Mouse (Mus musculus): Measurements from ENCODE around the gene Hoxa11. TPM values are rescaled to one million over a fixed set of nuclear protein-coding genes. Genes with fewer than 3 reads are reported as not detected.

The Hoxa11 gene
- polyA plus RNA-seq, 1 experiment from 2014 or later: not detected

DNA sequence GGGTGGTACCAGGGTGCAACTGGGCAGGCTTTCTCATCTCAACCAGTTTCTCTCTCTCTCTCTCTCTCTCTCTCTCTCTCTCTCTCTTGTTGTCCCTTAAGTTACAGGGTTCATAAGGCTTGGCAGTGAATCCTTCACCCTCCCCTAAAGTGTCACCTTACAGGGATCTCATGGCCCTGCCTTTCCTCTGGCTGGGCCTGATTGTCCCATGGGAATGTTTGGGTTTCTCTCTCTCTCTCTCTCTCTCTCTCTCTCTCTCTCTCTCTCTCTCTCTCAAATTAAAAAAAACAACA is 38.0 kb downstream of the Hoxa11 start:
- no peak overlapping the region for H3K4me2 ChIP-seq (ENCODE audit: low read length)
- peaks cover 99% of the 10 kb centered on the region for H3K27me3 ChIP-seq (ENCODE audit: control insufficient read depth, insufficient read depth, low read length)
- no peaks in the 10 kb centered on the region for H3K36me3 ChIP-seq (ENCODE audit: control insufficient read depth, insufficient read depth, low read length)
- H3K4me3 ChIP-seq (replicated peaks; ENCODE audit: low read depth, low read length): no peak overlapping the region
- H3K9ac ChIP-seq (replicated peaks; ENCODE audit: low read length): no peak overlapping the region
- no peaks in the 10 kb centered on the region for H3K9me3 ChIP-seq (ENCODE audit: control insufficient read depth, low read length)
- no peak overlapping the region for H3K27ac ChIP-seq (replicated peaks; ENCODE audit: low read depth, low read length)
- DNase-seq (no peak), ATAC-seq (ENCODE audit: low FRiP score, low TSS enrichment) (no peak)
- H3K4me1 ChIP-seq (ENCODE audit: control insufficient read depth, insufficient read depth, low read length): no peaks in the 10 kb centered on the region

DNA sequence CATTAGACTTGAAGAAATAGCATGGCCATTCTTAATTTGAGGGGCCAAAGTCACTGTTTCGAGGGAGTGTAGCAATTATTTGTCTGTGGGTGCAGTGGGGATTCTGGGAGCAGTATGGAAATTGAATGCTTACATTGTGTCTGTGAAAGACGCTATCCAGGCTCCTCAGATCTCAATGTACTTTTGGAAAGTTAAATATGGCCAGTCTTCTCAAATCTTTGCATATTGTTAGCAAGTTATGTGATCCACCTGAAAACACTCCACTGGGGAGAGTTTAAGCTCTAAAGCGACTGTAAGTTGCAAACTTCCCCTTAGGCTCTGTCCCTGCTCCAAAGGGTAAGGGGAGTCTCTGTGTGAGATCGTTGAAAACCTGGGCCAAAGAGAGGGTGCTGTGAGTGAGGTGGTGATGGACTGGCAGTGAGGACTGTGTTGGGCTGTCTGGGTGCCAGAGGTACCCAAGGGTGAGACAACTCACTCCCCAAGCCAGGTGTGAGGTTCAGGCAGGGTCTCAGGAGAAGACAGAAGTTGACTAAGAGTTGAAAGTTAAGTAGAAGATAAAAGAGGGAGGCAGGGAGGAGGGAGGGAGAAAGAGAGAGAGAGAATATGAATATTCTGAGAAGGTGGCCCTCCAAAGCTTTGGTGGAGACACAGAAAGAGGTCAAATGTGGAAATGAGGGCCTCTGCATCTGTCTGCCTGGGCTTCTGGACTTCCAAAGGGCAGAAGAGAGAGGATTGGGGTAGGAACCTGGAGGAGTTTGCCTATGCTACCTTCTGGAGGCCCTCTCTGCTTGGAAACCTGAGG is 38.5 kb downstream of the Hoxa11 start:
- peaks cover 99% of the 10 kb centered on the region for H3K27me3 ChIP-seq (ENCODE audit: control insufficient read depth, insufficient read depth, low read length)
- ATAC-seq (ENCODE audit: low FRiP score, low TSS enrichment): no peak
- H3K9ac ChIP-seq (replicated peaks; ENCODE audit: low read length): no peak overlapping the region
- no peaks in the 10 kb centered on the region for H3K4me1 ChIP-seq (ENCODE audit: control insufficient read depth, insufficient read depth, low read length)
- WGBS: 2% methylated on average over 4 of the region's 4 CpGs
- H3K9me3 ChIP-seq (ENCODE audit: control insufficient read depth, low read length): no peaks in the 10 kb centered on the region
- no peaks in the 10 kb centered on the region for H3K36me3 ChIP-seq (ENCODE audit: control insufficient read depth, insufficient read depth, low read length)
- H3K27ac ChIP-seq (replicated peaks; ENCODE audit: low read depth, low read length): no peak overlapping the region
- H3K4me3 ChIP-seq (replicated peaks; ENCODE audit: low read depth, low read length): no peak overlapping the region
- no peak overlapping the region for H3K4me2 ChIP-seq (ENCODE audit: low read length)
- DNase-seq: no peak

DNA sequence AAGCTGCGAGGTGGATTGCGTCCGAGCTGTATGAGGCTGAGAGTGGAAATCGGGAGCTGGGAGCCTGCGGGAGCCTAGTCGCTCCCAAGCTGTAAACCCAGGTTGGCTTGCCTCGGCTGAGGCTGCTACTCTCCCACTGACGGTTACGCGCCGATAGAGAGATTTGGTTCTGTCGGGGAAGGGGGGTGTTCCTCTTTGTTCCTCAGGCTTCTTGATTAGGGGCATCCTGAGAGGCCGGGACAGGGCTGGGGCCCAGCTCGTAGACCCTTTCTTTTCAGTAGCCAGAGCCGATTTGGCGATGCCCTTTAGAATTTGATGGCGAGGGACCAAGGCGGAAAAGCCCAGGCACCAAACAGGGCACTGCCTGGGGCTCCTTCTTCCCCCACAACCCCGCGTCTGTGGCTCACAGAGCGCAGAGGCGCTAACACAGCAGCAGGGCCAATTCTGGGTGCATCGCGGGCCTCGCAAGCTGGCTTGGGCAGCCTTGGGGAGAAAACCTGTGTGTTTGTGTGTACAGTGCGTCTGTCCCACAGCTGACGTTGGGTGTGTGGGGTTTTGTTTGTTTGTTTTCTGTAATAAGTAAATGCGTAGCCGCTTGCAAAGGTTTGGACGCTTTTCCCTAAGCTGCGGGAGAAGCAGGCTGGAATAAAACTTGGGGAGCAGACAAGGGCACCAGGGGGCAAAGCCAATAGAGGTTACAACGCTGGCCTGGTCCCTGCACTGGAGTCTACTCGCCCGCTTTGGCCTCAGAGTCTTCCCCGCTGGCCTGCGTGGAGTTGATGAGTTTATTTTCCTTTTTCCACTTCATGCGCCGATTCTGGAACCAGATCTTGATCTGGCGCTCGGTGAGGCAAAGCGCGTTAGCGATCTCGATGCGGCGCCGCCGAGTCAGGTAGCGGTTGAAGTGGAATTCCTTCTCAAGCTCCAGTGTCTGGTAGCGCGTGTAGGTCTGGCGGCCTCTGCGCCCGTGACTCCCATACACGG is 39.7 kb downstream of the Hoxa11 start:
- no peak for DNase-seq
- Histone ChIP-seq H3K36me3 (ENCODE audit: control insufficient read depth, insufficient read depth, low read length) (no peaks in the 10 kb centered on the region), H3K4me3 (replicated peaks; ENCODE audit: low read depth, low read length) (no peak overlapping the region), H3K4me1 (ENCODE audit: control insufficient read depth, insufficient read depth, low read length) (no peaks in the 10 kb centered on the region), H3K4me2 (ENCODE audit: low read length) (no peak overlapping the region), H3K27ac (replicated peaks; ENCODE audit: low read depth, low read length) (no peak overlapping the region), H3K9me3 (ENCODE audit: control insufficient read depth, low read length) (no peaks in the 10 kb centered on the region), H3K27me3 (ENCODE audit: control insufficient read depth, insufficient read depth, low read length) (peaks cover 99% of the 10 kb centered on the region), H3K9ac (replicated peaks; ENCODE audit: low read length) (no peak overlapping the region)
- under 1% methylated on average over 55 of the region's 55 CpGs for WGBS
- ATAC-seq (ENCODE audit: low FRiP score, low TSS enrichment): no peak

DNA sequence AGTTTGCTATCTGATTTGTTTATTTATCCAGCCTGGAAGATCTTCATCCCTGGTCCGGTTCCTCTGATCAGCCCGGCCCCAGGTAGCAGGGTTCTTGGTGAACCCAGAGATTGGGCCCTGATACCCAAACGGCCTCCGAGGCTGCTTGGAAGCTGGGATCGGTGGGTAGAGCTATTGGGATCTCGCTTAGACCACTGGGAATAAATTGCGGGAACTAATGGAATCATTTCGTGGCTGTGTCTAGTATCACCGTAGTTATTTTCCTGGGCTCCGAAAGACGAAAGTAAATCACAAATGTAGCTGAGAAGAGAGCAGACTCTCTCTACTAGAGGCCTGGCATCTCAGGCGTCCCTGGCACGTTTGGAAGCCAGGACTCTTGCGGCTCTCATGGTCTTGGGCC is 40.4 kb downstream of the Hoxa11 start:
- H3K9me3 ChIP-seq (ENCODE audit: control insufficient read depth, low read length): no peaks in the 10 kb centered on the region
- H3K9ac ChIP-seq (replicated peaks; ENCODE audit: low read length): no peak overlapping the region
- DNase-seq (no peak), ATAC-seq (ENCODE audit: low FRiP score, low TSS enrichment) (no peak)
- no peaks in the 10 kb centered on the region for H3K36me3 ChIP-seq (ENCODE audit: control insufficient read depth, insufficient read depth, low read length)
- H3K27me3 ChIP-seq (ENCODE audit: control insufficient read depth, insufficient read depth, low read length): peaks cover 100% of the 10 kb centered on the region
- H3K27ac ChIP-seq (replicated peaks; ENCODE audit: low read depth, low read length): no peak overlapping the region
- WGBS: 5% methylated on average over 14 of the region's 14 CpGs
- H3K4me2 ChIP-seq (ENCODE audit: low read length): no peak overlapping the region
- H3K4me1 ChIP-seq (ENCODE audit: control insufficient read depth, insufficient read depth, low read length): no peaks in the 10 kb centered on the region
- H3K4me3 ChIP-seq (replicated peaks; ENCODE audit: low read depth, low read length): no peak overlapping the region

DNA sequence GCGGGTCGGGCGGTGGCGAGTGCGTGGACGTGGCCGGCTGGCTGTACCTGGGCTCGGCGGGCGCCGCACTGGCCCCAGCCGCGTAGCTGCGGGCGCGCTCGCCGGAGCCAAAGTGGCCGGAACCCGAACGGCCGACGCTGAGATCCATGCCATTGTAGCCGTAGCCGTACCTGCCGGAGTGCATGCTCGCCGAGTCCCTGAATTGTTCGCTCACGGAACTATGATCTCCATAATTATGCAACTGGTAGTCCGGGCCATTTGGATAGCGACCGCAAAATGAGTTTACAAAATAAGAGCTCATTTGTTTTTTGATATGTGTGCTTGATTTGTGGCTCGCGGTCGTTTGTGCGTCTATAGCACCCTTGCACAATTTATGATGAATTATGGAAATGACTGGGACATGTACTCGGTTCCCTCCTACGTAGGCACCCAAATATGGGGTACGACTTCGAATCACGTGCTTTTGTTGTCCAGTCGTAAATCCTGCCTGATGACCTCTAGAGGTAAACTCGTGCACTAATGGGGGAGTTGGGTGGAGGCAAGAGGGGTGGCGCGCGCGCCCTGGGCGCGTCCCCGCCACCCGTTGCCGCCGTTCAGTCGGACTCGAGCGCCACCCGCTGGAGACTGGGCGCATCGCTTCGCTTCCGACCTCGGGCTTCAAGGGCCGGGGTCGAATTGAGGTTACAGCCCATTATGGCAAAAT is 41.4 kb downstream of the Hoxa11 start, which contains the start of gene Hoxa5:
Gene Hoxa5, minus strand, starts transcription at position 538 of the 703 bp plus-strand sequence.
- Histone ChIP-seq H3K4me1 (ENCODE audit: control insufficient read depth, insufficient read depth, low read length) (no peaks in the 10 kb centered on the region), H3K27ac (replicated peaks; ENCODE audit: low read depth, low read length) (no peak within 1 kb of the TSS), H3K36me3 (ENCODE audit: control insufficient read depth, insufficient read depth, low read length) (no peaks in the 10 kb centered on the region), H3K27me3 (ENCODE audit: control insufficient read depth, insufficient read depth, low read length) (peaks cover 100% of the 10 kb centered on the region), H3K9ac (replicated peaks; ENCODE audit: low read length) (no peak within 1 kb of the TSS), H3K4me3 (replicated peaks; ENCODE audit: low read depth, low read length) (no peak within 1 kb of the TSS), H3K9me3 (ENCODE audit: control insufficient read depth, low read length) (no peaks in the 10 kb centered on the region), H3K4me2 (ENCODE audit: low read length) (peak within 1 kb of the TSS; percentile 29)
- no peak for ATAC-seq (ENCODE audit: low FRiP score, low TSS enrichment)
- WGBS: under 1% methylated on average over 65 of the region's 65 CpGs
- no peak for DNase-seq

DNA sequence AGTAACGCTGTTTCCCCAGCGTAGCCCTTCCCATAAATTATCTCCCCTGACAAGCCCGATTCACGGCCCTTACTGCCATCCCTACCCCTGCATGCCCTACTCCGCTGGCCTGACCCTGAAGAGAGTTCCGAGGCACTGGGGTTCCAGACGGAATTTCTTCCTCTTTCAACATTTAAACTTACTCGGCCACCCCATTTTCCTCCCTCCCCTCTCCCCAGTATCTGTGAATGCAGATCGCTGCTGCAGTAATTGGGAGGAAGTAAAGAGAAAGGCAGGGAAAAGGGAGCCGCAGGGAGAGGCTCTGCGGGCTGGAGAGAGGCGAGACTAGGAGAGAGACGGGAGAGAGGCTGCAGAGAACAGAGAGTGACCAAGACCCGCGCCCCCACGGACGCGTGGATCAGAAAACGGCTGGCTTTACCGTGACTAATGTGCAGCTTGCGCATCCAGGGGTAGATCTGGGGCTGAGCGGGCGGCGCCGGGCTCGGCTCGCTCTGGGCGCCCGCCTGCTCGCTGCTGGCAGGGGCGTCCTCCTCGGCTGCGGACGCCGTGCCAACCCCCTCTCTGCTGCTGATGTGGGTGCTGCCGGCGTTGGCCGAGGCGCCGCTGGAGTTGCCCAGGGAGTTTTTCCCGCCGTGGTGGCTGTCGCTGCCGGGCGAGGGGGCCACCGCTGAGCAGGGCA is 42.1 kb downstream of the Hoxa11 start:
- Histone ChIP-seq H3K4me1 (ENCODE audit: control insufficient read depth, insufficient read depth, low read length) (no peaks in the 10 kb centered on the region), H3K9me3 (ENCODE audit: control insufficient read depth, low read length) (no peaks in the 10 kb centered on the region), H3K9ac (replicated peaks; ENCODE audit: low read length) (no peak overlapping the region), H3K4me2 (ENCODE audit: low read length) (peak overlapping the region; percentile 29), H3K36me3 (ENCODE audit: control insufficient read depth, insufficient read depth, low read length) (no peaks in the 10 kb centered on the region), H3K27ac (replicated peaks; ENCODE audit: low read depth, low read length) (no peak overlapping the region), H3K4me3 (replicated peaks; ENCODE audit: low read depth, low read length) (no peak overlapping the region), H3K27me3 (ENCODE audit: control insufficient read depth, insufficient read depth, low read length) (peaks cover 100% of the 10 kb centered on the region)
- 1% methylated on average over 46 of the region's 46 CpGs for WGBS
- no peak for DNase-seq
- no peak for ATAC-seq (ENCODE audit: low FRiP score, low TSS enrichment)

DNA sequence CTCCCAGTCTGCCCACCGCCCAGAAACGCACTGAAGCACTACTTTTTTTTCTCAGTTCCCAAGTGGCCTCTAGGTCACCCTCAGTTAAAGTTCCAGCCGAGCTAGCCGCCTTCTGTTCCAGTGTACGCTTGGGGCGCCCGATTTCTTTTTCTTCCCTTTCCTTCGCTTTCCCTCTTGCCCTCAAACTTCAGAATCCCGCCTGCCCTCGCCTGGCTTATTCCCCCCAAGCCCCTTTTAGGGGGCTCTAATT is 42.6 kb downstream of the Hoxa11 start:
- H3K27ac ChIP-seq (replicated peaks; ENCODE audit: low read depth, low read length): no peak overlapping the region
- H3K9me3 ChIP-seq (ENCODE audit: control insufficient read depth, low read length): no peaks in the 10 kb centered on the region
- no peak overlapping the region for H3K9ac ChIP-seq (replicated peaks; ENCODE audit: low read length)
- ATAC-seq (ENCODE audit: low FRiP score, low TSS enrichment) (no peak), DNase-seq (no peak)
- no peak overlapping the region for H3K4me2 ChIP-seq (ENCODE audit: low read length)
- H3K4me1 ChIP-seq (ENCODE audit: control insufficient read depth, insufficient read depth, low read length): no peaks in the 10 kb centered on the region
- H3K4me3 ChIP-seq (replicated peaks; ENCODE audit: low read depth, low read length): no peak overlapping the region
- no peaks in the 10 kb centered on the region for H3K36me3 ChIP-seq (ENCODE audit: control insufficient read depth, insufficient read depth, low read length)
- peaks cover 100% of the 10 kb centered on the region for H3K27me3 ChIP-seq (ENCODE audit: control insufficient read depth, insufficient read depth, low read length)
- under 1% methylated on average over 10 of the region's 10 CpGs for WGBS

DNA sequence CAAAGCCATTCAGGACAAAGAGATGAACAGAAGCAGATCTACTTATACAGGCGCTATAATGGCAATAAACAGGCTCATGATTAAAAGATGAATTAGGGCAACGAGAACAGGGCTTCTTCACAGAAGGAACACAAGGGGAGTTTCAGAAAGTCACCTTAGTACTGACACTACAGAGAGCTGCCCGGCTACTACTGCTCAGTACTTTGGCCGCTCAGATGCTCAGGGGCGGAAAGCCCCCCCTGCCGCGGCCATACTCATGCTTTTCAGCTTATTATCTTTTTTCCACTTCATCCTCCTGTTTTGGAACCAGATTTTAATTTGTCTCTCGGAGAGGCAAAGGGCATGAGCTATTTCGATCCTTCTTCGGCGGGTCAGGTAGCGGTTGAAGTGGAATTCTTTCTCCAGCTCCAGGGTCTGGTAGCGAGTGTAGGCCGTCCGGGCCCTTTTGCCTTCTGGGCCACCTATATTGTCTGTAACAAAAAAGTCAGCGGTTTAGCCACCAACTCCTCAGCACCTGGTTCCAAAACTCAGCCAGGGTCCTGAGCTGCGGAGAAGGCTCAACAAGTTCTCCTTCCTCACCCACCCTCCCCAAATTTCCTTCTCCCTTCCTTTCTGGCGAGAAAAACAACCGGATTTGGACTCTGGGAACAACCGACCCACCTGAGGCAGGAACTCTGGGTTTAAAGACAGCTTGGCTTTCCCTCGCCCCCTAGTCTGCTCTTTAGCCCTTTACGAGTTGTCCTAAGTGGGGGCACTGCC is 43.1 kb downstream of the Hoxa11 start:
- H3K4me1 ChIP-seq (ENCODE audit: control insufficient read depth, insufficient read depth, low read length): no peaks in the 10 kb centered on the region
- H3K9me3 ChIP-seq (ENCODE audit: control insufficient read depth, low read length): no peaks in the 10 kb centered on the region
- H3K4me2 ChIP-seq (ENCODE audit: low read length): no peak overlapping the region
- H3K36me3 ChIP-seq (ENCODE audit: control insufficient read depth, insufficient read depth, low read length): no peaks in the 10 kb centered on the region
- peaks cover 100% of the 10 kb centered on the region for H3K27me3 ChIP-seq (ENCODE audit: control insufficient read depth, insufficient read depth, low read length)
- H3K4me3 ChIP-seq (replicated peaks; ENCODE audit: low read depth, low read length): no peak overlapping the region
- no peak for ATAC-seq (ENCODE audit: low FRiP score, low TSS enrichment)
- WGBS: 2% methylated on average over 22 of the region's 22 CpGs
- no peak overlapping the region for H3K9ac ChIP-seq (replicated peaks; ENCODE audit: low read length)
- DNase-seq: no peak
- H3K27ac ChIP-seq (replicated peaks; ENCODE audit: low read depth, low read length): no peak overlapping the region

Measured in midbrain, embryonic 14.5 days (tissue).